In genomic region chr10:40302140-40302985, GRCm38 (mm10) we compare ENCODE assay signal across 7 mouse cellular contexts. TPM values are rescaled to one million over a fixed set of nuclear protein-coding genes. Genes with fewer than 3 reads are reported as not detected.
DNase-seq lines count a peak whose midpoint lies in the region; ATAC-seq and TF ChIP-seq lines count a peak whose summit lies in the region.

TSS of gene Amd1 (minus strand) at chr10:40302186.

- H3K4me2 ChIP-seq in intestine, postnatal 0 days (replicated peaks; ENCODE audit: low read depth), result peak within 1 kb of the TSS; percentile 95
- peak within 1 kb of the TSS; percentile 69 for H3K4me2 ChIP-seq in midbrain, embryonic 12.5 days (replicated peaks)

- peaks cover 27% of the 10 kb centered on the region for H3K4me1 ChIP-seq in embryonic facial prominence, embryonic 10.5 days
- H3K4me1 ChIP-seq in intestine, postnatal 0 days (replicated peaks; ENCODE audit: control insufficient read depth, insufficient read depth, low read length), result no peaks in the 10 kb centered on the region; the same call in 1 of the 2 replicates
- peaks cover 18% of the 10 kb centered on the region for H3K4me1 ChIP-seq in midbrain, embryonic 12.5 days
- peaks cover 7% of the 10 kb centered on the region for H3K4me1 ChIP-seq in small intestine, adult 2 months (ENCODE audit: control insufficient read depth, insufficient read depth, insufficient read length, low read length)

- peak within 1 kb of the TSS; percentile 94 for H3K4me3 ChIP-seq in embryonic facial prominence, embryonic 10.5 days
- H3K4me3 ChIP-seq in intestine, postnatal 0 days (ENCODE audit: low read depth, low read length), result peak within 1 kb of the TSS; percentile 85
- peak within 1 kb of the TSS; percentile 100 for H3K4me3 ChIP-seq in midbrain, embryonic 12.5 days
- H3K4me3 ChIP-seq in small intestine, adult 2 months (ENCODE audit: low read depth, low read length), result peak within 1 kb of the TSS; percentile 98

- peak; percentile 15 for TF ChIP-seq POLR2A in small intestine, adult 2 months (IDR thresholded peaks at IDR 0.05; ENCODE audit: low read depth, low read length)

- peaks cover 8% of the 10 kb centered on the region; the same call in 1 of the 2 replicates for H3K9me3 ChIP-seq in embryonic facial prominence, embryonic 10.5 days
- peaks cover 7% of the 10 kb centered on the region; the same call in 1 of the 2 replicates for H3K9me3 ChIP-seq in intestine, postnatal 0 days (ENCODE audit: control insufficient read depth)
- H3K9me3 ChIP-seq in midbrain, embryonic 12.5 days, result no peaks in the 10 kb centered on the region; the same call in 1 of the 2 replicates

- peak; percentile 92 for ATAC-seq in intestine, postnatal 0 days
- ATAC-seq in midbrain, embryonic 12.5 days (ENCODE audit: low FRiP score, low read depth), result peak; percentile 97

- H3K27ac ChIP-seq in embryonic facial prominence, embryonic 10.5 days (replicated peaks), result peak within 1 kb of the TSS; percentile 98
- peak within 1 kb of the TSS; percentile 89 for H3K27ac ChIP-seq in intestine, postnatal 0 days (ENCODE audit: low read depth, low read length)
- H3K27ac ChIP-seq in midbrain, embryonic 12.5 days (replicated peaks), result peak within 1 kb of the TSS; percentile 99
- peak within 1 kb of the TSS; percentile 73 for H3K27ac ChIP-seq in small intestine, adult 2 months (ENCODE audit: insufficient read depth, low read depth, low read length)

- peaks cover 22% of the 10 kb centered on the region for H3K36me3 ChIP-seq in embryonic facial prominence, embryonic 10.5 days (replicated peaks)
- H3K36me3 ChIP-seq in intestine, postnatal 0 days (ENCODE audit: control insufficient read depth, insufficient read depth), result no peaks in the 10 kb centered on the region
- H3K36me3 ChIP-seq in midbrain, embryonic 12.5 days, result no peaks in the 10 kb centered on the region
- H3K36me3 ChIP-seq in small intestine, adult 2 months (ENCODE audit: control insufficient read depth, insufficient read depth, low read length), result no peaks in the 10 kb centered on the region

- peak; percentile 100 for DNase-seq in adrenal gland, postnatal 10 days
- DNase-seq in embryonic facial prominence, embryonic 10.5 days (ENCODE audit: low spot score), result peak; percentile 99
- DNase-seq in gonadal fat pad, adult 2 months (ENCODE audit: low read depth), result peak; percentile 70
- DNase-seq in left cerebral cortex, postnatal 4 days, result peak; percentile 100

- WGBS in embryonic facial prominence, embryonic 10.5 days, result under 1% methylated on average over 55 of the region's 55 CpGs
- WGBS in intestine, postnatal 0 days, result under 1% methylated on average over 55 of the region's 55 CpGs
- WGBS in midbrain, embryonic 12.5 days, result under 1% methylated on average over 55 of the region's 55 CpGs
- WGBS in small intestine, adult 2 months, result under 1% methylated on average over 55 of the region's 55 CpGs

- H3K27me3 ChIP-seq in embryonic facial prominence, embryonic 10.5 days (replicated peaks; ENCODE audit: low read depth, poor library complexity, severe bottlenecking), result no peaks in the 10 kb centered on the region
- H3K27me3 ChIP-seq in intestine, postnatal 0 days (replicated peaks; ENCODE audit: control insufficient read depth, insufficient read depth, low read length), result no peaks in the 10 kb centered on the region
- no peaks in the 10 kb centered on the region for H3K27me3 ChIP-seq in midbrain, embryonic 12.5 days
- no peaks in the 10 kb centered on the region for H3K27me3 ChIP-seq in small intestine, adult 2 months (ENCODE audit: control insufficient read depth, insufficient read depth, low read length)

- intact Hi-C loops in left cerebral cortex, postnatal 4 days (cut with DNase I), result no loop called here

- TF ChIP-seq CTCF in intestine, postnatal 0 days (IDR thresholded peaks at IDR 0.05; ENCODE audit: low read depth), result no peak
- TF ChIP-seq CTCF in small intestine, adult 2 months (IDR thresholded peaks at IDR 0.05; ENCODE audit: extremely low read depth, insufficient read length, insufficient replicate concordance, low read depth, low read length), result no peak

- H3K9ac ChIP-seq in intestine, postnatal 0 days (ENCODE audit: low read depth, low read length), result peak within 1 kb of the TSS; percentile 90
- peak within 1 kb of the TSS; percentile 99 for H3K9ac ChIP-seq in midbrain, embryonic 12.5 days (replicated peaks)

RNA-seq across cellular contexts. Expression of gene Amd1, which starts in this region (rescaled TPM):
- 10 to 100 TPM; 30.2 to 31.8 TPM for total RNA-seq in adrenal gland, postnatal 10 days (2021)
- 86.8 and 91.6 TPM in 2 replicates for polyA plus RNA-seq in embryonic facial prominence, embryonic 10.5 days (2016; fragmentation: Nextera tagmentation; extraction: Ambion mirVana)
- 18.4 and 20.4 TPM in 2 replicates for polyA plus RNA-seq in gonadal fat pad, adult 2 months (2012; rRNA removed)
- polyA plus RNA-seq in intestine, postnatal 0 days (2015; fragmentation: Nextera tagmentation; extraction: Ambion mirVana), result 24.0 and 25.3 TPM in 2 replicates
- total RNA-seq in left cerebral cortex, postnatal 4 days (2021), result 10 to 100 TPM; 50.6 to 56.3 TPM
- 59.8 TPM in 2 replicates for polyA plus RNA-seq in midbrain, embryonic 12.5 days (2016; fragmentation: Nextera tagmentation; extraction: Ambion mirVana)
- 0.95 and 1.7 TPM in 2 replicates for polyA plus RNA-seq in small intestine, adult 2 months (2012; rRNA removed)

Comparison
In these comparisons a context has a peak if more than half of its experiments do, and no peak if none do; other contexts are left out.
1. Peak in every context shown above with its lines: DNase-seq, ATAC-seq, H3K4me3 ChIP-seq and H3K27ac ChIP-seq.